Mouse (Mus musculus): ENCODE measurements around the gene Rinl.

GRCm38 (mm10) chr7:28812949-28813348, 24.2 kb downstream of the Rinl start:
- TF ChIP-seq POLR2A (IDR thresholded peaks at IDR 0.05; ENCODE audit: borderline replicate concordance, extremely low read depth, insufficient read depth, insufficient read length, poor library complexity, severe bottlenecking) (no peak), CTCF (IDR thresholded peaks at IDR 0.05; ENCODE audit: borderline replicate concordance, extremely low read depth, insufficient read depth, insufficient read length) (no peak)
